Mouse (Mus musculus): Measurements from ENCODE around the gene Srebf2.
"Not testable (repeated sequence)": the region's sequence is repeated elsewhere in the genome, so short reads cannot be mapped to it uniquely, and the experiment has no call there.

Srebf2 gene

DNA sequence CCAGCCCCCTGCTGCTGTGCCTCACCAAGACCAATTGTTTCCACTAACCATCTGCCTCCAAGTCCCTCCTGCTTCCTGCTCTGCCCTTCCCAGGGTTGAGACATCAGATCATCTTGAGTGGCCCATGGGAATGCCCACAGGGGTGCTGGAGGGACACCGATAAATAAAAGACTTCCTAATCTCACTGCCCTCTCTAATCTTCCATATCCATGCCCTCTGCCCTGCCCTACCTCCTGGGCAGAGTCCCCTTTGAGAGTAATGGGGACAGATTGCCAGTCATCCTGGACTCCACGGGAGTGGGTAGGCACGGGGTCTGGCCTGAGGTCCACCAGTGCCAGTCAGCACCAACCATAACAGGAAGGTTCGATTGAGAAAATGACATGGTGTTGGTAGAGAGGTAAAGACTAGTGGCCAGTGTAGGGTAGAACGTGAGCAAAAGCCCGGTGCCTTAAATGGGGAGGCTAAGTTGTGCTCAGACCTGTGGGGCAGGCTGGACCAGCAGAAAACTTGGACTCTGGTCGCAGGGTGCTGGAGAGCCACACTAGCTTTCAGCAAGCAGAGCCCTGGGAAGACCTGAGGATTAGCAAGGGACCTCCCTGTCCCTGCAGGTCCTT lies 77.7 kb downstream of the Srebf2 start:
- DNase-seq (ENCODE audit: low read depth, low spot score), result no peak

DNA sequence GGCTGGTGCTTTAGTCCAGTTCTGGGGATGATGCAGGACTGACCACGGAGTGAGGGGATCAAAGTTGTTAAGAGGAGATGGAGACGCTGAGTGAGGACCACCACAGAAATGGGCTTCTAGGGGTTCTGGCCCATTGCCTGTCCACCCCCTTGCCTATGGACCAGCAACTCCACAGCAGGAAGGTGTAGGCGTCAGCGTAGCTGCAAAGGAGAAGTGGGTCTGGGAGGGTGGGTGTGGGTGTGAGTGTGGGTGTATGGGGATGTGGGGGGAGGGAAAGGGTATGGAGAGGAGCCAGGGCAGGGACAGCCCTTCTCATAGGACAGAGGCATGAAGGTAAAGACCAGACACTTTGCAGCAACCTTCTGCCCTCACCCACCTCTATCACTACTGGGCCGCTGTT lies 78.8 kb downstream of the Srebf2 start:
- DNase-seq (ENCODE audit: low read depth, low spot score), result no peak

DNA sequence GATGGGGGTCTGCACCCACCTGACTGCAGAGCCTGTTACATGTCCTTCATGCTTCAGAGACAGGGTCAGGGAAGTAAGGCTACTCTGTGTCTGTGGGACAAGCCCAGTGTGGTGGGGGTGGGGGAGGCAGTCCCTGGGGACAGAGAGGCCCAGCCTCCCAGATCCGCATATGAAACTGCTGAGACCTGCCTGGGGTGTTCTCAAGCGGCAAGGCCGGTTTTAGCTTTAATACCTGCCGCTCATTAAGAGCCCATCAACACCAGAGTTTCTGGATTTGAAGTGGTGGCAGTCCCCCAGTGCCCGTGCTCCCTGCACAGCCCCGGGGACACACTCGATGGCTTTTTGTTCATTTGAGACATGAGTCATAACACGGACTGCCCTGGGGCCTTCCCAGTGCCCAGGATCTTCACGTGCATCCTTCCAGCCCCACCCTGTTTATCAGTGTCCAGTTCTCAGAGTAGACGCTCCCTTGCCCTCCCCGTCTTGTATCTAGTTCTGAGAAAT lies 82.6 kb downstream of the Srebf2 start:
- no peak for DNase-seq (ENCODE audit: low read depth, low spot score)

DNA sequence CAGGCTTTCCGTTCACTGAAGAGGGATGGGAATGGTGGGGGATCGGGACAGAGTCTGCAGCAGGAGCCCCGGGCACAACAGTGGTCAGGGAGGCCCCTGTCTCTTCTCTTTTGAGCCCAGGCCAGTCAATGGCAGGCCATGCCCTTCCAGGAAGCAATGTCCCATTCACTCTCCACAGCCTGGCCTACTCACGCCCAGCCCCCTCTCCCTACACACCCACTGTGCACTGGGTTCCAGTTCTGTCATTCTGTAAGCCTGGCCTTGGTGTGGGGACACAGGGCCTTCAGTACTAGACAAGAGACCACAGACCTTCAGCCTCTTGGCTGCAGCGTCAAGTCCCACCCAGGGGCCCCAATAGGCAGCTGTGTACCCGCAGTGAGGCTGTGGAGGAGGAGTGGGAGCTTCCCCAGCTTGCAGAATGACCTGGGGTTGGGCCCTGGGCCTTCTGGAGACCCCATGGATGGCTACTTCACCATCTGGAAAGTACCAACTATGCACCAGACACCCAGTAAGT lies 83.2 kb downstream of the Srebf2 start:
- no peak for DNase-seq (ENCODE audit: low read depth, low spot score)

DNA sequence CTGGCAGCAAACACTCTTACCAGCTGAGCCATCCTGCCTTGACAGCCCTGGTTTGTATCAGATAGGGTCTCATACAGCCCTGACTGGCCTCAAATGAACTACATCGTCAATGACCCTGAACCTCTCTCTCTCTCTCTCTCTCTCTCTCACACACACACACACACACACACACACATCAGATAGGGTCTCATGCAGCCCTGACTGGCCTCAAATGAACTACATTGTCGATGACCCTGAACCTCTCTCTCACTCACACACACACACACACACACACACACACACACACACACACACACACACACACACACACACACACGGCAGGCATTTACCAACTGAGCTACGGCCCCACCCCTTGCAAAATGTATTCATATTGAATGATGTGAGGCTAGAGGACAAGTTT lies 84.1 kb downstream of the Srebf2 start:
- DNase-seq (ENCODE audit: low read depth, low spot score), result no peak

DNA sequence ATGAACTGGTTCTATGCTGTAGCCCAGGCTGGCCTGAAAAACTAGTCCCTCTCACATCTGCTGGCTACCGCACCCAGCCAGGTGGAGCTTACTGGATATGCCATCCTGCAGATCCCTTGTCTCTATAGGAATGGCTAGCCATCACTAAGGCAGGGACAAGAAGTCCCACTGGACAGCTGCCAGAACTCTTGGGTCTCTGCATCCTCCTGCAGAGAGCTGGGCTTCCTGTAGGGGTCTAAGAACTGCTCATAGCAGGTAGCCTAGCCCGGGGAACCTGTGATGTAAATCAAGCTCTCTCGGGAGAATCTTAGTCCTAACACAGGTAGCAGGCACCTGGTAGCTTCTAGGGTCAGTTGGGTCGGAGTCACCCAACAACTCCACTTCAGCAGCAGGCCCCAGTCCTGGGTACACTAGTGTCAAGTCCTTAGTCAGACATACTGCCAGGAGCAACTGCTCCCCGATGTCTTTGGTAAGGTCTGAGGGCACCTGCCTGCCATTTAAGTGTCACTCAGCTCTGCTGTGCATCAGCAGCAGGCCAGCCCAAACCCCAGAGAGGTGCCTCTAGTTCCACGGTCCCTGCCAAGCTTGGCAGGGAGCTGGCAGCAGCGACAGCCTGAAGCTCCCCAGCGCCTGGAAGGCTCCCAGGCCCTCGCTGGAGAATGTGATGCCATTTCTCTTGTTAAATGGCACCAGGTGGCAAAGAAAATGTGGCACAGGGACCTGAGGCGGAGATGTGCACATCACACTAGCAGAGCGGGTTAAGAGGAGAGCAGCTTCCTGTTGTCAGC lies 84.8 kb downstream of the Srebf2 start:
- no peak for DNase-seq (ENCODE audit: low read depth, low spot score)

DNA sequence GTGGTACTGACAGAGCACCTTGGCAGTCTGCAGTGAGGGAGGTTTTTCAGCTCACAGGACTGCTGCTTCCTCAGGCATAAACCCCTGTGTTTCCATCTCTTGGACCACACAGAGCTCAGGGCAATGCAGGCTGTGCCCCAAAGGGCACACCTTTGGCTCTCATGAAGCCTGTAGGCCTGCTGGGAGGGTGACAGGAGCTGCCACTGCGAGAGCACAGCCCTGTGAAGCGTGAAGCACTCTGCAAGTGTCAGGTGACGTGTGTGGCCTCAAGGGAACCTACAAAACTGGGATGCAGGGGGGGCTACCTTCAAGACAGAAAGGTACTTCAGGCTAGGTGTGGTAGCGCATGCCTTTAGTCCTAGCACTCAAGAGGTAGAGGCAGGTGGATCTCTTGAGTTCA lies 85.7 kb downstream of the Srebf2 start:
- DNase-seq (ENCODE audit: low read depth, low spot score), result no peak

DNA sequence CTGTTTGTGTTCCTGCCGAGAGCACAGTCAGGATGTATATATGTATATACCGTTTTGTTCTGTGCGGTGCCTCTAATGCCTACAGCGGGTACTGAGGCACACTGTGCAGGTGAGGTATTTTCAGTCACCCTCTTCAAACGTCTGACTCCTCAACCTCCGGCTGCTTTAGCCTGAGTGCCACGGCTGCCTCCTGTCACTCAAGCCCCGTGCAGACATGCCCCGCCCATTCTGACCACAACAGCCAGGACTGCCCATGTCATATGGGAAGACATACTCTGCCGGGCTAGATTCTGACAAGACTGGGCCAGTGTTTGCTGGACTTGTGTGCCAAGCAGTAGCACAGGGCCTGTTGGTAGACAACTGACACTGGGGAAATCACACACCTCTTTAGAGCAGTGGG lies 88.7 kb downstream of the Srebf2 start:
- DNase-seq (ENCODE audit: low read depth, low spot score), result no peak

DNA sequence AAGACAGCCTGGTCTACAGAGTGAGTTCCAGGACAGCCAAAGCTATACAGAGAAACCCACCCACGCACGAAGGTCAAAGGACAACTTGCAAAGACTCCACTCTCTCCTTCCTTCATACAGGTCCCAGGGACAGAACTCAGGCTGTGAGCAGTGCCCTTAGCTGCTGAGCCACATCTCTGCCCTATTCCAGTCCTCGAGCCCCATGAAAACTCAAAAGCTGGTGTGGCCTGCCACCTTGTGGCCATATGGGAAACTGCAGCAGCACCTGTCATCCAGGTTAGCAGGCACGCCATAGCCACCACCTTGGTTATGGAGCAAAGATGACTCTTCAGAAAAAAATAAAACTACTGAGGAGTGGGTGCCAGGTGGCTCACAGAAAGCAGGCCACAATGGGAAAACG lies 89.6 kb downstream of the Srebf2 start:
- peak; percentile 81 for DNase-seq (ENCODE audit: low read depth, low spot score)

DNA sequence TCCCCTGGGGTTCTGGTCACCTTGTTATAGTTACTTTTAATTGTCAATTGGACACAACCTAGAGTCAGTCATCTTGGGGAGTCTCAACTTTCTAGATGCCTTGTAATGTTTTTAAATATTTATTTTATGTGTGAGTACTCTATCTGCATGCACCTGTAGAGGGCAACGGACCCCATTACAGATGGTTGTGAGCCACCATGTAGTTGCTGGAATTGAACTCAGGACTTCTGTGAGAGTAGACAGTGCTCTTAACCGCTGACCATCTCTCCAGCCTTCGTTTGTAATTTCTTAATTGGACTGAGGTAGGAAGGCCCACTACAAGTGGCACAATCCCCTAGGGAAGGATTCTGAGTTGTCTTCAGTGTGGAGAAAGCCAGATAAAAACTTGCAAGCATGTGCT lies 96.3 kb downstream of the Srebf2 start:
- DNase-seq (ENCODE audit: low read depth, low spot score), result no peak

DNA sequence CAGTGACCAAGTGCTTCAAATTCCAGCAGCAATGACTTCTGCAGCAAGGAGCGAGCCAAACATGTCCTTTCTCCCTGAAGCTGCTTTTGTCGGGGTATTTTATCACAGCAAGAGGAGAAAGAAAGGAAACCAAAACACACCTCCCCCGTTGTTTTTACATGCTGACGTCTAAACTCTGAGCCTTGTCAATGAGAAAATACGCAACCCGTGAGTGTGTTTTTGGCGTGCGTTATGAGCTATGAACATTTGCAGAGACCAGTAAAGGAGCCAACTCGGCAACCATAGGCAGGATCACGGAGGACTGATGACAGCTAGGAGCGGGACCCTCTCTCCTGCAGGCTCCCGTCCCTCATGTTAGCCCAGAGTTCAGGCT lies 96.7 kb downstream of the Srebf2 start:
- peak; percentile 51 for DNase-seq (ENCODE audit: low read depth, low spot score)

DNA sequence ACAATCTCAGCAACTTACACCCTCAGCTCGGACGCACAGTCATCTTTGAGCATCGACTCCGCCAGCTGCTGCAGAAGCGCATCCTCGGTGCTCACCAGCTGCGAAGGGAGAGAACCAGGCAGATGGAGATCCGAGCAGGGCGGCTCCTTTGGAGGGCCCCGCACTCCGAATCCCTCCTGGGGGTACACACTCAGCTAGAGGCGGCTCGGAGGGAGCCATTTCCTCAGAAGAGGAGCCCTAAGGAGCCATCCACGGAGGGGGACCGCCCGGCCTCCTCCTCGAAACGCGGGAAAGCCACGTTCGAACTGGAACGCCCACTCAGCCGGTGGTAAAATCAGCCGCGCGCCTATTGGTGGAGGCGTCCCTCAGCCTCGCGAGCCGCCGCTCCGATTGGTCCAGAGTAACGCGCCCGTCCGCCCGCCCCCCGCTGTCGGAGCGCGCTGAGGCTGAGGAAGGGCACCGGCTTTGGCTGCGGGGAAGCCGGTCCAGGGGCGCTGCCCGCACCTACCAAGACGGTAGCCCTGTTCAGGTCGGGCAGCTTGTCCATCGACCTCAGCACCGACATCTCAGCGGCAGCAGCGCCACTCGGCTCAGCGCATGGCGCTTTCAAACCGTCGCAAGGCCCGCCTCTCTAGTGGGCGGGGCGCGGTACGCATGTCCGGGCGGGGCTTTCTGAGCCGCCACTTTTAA lies 97.3 kb downstream of the Srebf2 start, which contains the start of gene Cenpm:
TSS of gene Cenpm (minus strand) at position 634 of the 690 bp plus-strand sequence.
- DNase-seq (ENCODE audit: low read depth, low spot score), result peak; percentile 93

DNA sequence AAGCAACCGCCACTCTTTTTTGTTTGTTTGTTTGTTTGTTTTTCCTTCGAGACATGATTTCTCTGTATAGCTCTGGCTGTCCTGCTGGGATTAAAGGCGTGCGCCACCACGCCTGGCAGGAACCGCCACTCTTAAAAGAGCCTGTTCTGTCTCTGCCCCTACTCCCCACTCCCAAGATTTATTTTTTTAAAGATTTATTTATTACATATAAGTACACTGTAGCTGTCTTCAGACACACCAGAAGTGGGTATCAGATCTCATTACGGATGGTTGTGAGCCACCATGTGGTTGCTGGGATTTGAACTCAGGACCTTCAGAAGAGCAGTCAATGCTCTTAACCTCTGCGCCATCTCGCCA lies 97.8 kb downstream of the Srebf2 start:
- not testable (repeated sequence) for DNase-seq (ENCODE audit: low read depth, low spot score)

DNA sequence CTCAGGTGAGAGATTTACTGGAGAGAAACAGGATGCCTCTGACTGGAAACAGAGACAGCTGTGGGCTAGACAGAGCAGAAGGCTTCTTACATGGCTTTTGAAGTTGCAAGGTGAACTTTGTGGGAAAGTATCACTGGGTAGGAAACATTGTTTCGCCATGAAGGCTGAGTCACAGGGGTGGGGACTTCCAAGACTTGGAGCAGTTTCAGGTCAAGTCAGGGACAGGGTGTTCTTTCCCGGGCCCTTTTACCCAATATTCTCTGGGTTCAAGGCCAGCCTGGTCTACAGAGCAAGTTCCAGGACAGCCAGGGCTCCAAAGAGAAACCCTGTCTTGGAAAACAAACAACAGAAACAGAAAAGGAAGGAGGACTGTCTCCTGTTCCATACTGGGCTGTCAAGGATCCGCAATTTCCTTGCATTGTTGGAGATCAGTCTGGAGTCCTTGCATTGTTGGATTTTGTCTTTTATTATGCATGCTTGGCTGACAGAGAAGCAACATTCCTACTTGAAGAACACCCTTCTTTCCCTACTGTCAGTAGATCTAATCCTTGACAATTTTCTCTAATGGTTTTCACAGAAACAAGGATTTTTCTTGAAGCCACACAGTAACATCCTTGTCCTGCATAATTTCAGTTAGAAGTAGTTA lies 100.3 kb downstream of the Srebf2 start:
- DNase-seq (ENCODE audit: low read depth, low spot score), result no peak

DNA sequence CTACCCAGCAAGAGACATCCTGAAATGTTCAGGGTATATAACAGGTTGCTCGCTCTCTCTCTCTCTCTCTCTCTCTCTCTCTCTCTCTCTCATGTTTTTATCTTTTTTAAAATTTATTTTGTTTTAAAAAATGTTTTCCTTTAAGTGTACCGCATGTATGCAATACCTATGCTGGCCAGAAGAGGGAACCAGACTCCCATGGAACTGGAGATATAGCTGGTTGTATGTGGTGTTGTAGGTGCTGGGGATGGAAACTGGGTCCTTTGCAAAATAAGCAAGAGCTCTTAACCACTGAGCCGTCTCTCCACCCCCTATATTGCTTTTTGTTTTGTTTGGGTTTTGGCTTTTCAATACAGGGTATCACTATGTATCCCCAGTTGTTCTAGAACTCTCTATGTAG lies 104.6 kb downstream of the Srebf2 start:
- no peak for DNase-seq (ENCODE audit: low read depth, low spot score)

DNA sequence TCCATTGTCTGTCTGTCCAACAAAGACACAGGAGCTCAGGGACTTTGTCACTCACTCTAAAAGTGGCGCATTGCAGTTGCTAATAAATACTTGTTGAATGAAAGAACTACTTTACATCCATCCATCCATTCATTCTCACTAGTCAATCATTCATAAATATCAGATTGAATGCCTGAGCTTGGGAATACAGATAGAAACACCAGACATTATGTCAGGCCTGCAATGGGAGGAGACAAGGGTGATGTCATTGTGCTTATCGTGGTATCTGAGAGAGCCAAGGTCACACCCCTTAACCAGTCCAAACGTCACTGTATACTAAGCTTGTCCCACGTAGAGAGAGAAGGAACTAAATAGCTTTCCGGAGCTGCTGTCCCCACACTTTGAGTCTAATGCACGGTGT lies 105.1 kb downstream of the Srebf2 start, which contains the start of gene 1500009C09Rik:
TSS of gene 1500009C09Rik (plus strand) at position 301 of the 400 bp plus-strand sequence.
- DNase-seq (ENCODE audit: low read depth, low spot score), result no peak
